Mouse (Mus musculus) lung, adult 2 months (tissue): Measurements from ENCODE around the gene Spag6. TPM values are rescaled to one million over a fixed set of nuclear protein-coding genes. Genes with fewer than 3 reads are reported as not detected.

ENCODE experiments used
- DNase-seq: peaks from one replicate; pipeline ENCODE4 v3.0.0; 2022
- H3K4me1 ChIP-seq: fragments of 200-500 bp; 2 replicates; pipeline ENCODE4 v1.6.1; 2011; ENCODE audit warnings: low read length; ENCODE audit not compliant: control insufficient read depth, insufficient read depth
- H3K4me3 ChIP-seq: fragments of 200-500 bp; replicated peaks from 2 replicates; pipeline ENCODE3; 2011; ENCODE audit warnings: low read depth, mild to moderate bottlenecking, control low read depth, low read length; ENCODE audit errors: extremely low read depth
- CTCF ChIP-seq: fragments of 200-500 bp; IDR thresholded peaks from 2 replicates; pipeline ENCODE4 v1.5.1; 2011; ENCODE audit warnings: mild to moderate bottlenecking, low read length, control low read depth; ENCODE audit not compliant: insufficient read depth
- POLR2A ChIP-seq: fragments of 200-500 bp; IDR thresholded peaks from 2 replicates; pipeline ENCODE4 v1.6.1; 2011; ENCODE audit warnings: low read depth, mild to moderate bottlenecking, control low read depth, low read length, borderline replicate concordance; ENCODE audit errors: extremely low read depth
- WGBS: fragments of 180-500 bp; shearing (Covaris S2); methylation state at CpG from one replicate; pipeline ENCODE4 v1.1.7; 2018; 5-methylcytosine and 5-hydroxymethylcytosine counted together
- polyA plus RNA-seq: library from polyadenylated mRNA; depleted of rRNA; stranded (reverse); fragments of >200 nt; gene quantifications from 2 replicates; pipeline ENCODE4 v1.2.3, GENCODE M21; 2012

Spag6 gene
- polyA plus RNA-seq, 1 experiment, result 0.46 TPM

GRCm38 (mm10) chr2:18714337-18714736 is 20.5 kb downstream of the Spag6 start:
- 79% methylated on average over 3 of the region's 3 CpGs for WGBS
- no peak for TF ChIP-seq CTCF
- no peak for TF ChIP-seq POLR2A

GRCm38 (mm10) chr2:18718521-18718920 is 24.7 kb downstream of the Spag6 start:
- 78% methylated on average over 4 of the region's 4 CpGs for WGBS
- Histone ChIP-seq H3K4me3 (no peak overlapping the region), H3K4me1 (no peaks in the 10 kb centered on the region)
- DNase-seq, result no peak
- TF ChIP-seq POLR2A (no peak), CTCF (no peak)

More at GRCm38 (mm10) chr2:18714337-18714736, 20.5 kb downstream of the Spag6 start:
- DNase-seq, result no peak
- Histone ChIP-seq H3K4me3 (no peak overlapping the region), H3K4me1 (no peaks in the 10 kb centered on the region)

- H3K4me1 ChIP-seq, result no peaks in the 10 kb centered on the region
- no peak overlapping the region for H3K4me3 ChIP-seq
- no peak for TF ChIP-seq POLR2A
- no peak for TF ChIP-seq CTCF
- DNase-seq, result no peak
- 74% methylated on average over 3 of the region's 3 CpGs for WGBS
These were observed 28.5 kb downstream of the Spag6 start for GRCm38 (mm10) chr2:18722208-18722830.

- no peak for TF ChIP-seq CTCF
- no peak for TF ChIP-seq POLR2A
These were observed 30.6 kb downstream of the Spag6 start for GRCm38 (mm10) chr2:18724462-18724861.

GRCm38 (mm10) chr2:18725880-18726279 is 32.0 kb downstream of the Spag6 start:
- TF ChIP-seq POLR2A, result no peak
- TF ChIP-seq CTCF, result no peak
- WGBS, result 73% methylated on average over 4 of the region's 4 CpGs
- H3K4me3 ChIP-seq, result no peak overlapping the region
- DNase-seq, result no peak
- H3K4me1 ChIP-seq, result no peaks in the 10 kb centered on the region

More at GRCm38 (mm10) chr2:18724462-18724861, 30.6 kb downstream of the Spag6 start:
- Histone ChIP-seq H3K4me3 (no peak overlapping the region), H3K4me1 (no peaks in the 10 kb centered on the region)
- WGBS, result 81% methylated on average over 1 of the region's 1 CpGs
- no peak for DNase-seq

GRCm38 (mm10) chr2:18731718-18732117 is 37.9 kb downstream of the Spag6 start:
- 52% methylated on average over 9 of the region's 9 CpGs for WGBS
- no peak for DNase-seq
- no peak overlapping the region for H3K4me3 ChIP-seq
- H3K4me1 ChIP-seq, result no peaks in the 10 kb centered on the region
- no peak for TF ChIP-seq POLR2A
- TF ChIP-seq CTCF, result no peak

- Histone ChIP-seq H3K4me3 (no peak overlapping the region), H3K4me1 (no peaks in the 10 kb centered on the region)
- TF ChIP-seq CTCF (no peak), POLR2A (no peak)
- no peak for DNase-seq
- WGBS, result 41% methylated on average over 5 of the region's 5 CpGs
These were observed 40.7 kb downstream of the Spag6 start for GRCm38 (mm10) chr2:18734394-18735127.

GRCm38 (mm10) chr2:18737040-18737439 is 43.2 kb downstream of the Spag6 start:
- Histone ChIP-seq H3K4me3 (no peak overlapping the region), H3K4me1 (no peaks in the 10 kb centered on the region)
- TF ChIP-seq CTCF (no peak), POLR2A (no peak)
- DNase-seq, result no peak
- WGBS, result 70% methylated on average over 8 of the region's 8 CpGs

- TF ChIP-seq CTCF, result no peak
- no peak for DNase-seq
- no peaks in the 10 kb centered on the region for H3K4me1 ChIP-seq
- 64% methylated on average over 2 of the region's 2 CpGs for WGBS
- H3K4me3 ChIP-seq, result no peak overlapping the region
These were observed 45.4 kb downstream of the Spag6 start for GRCm38 (mm10) chr2:18739216-18739615.

GRCm38 (mm10) chr2:18756144-18756543 is 62.3 kb downstream of the Spag6 start:
- Histone ChIP-seq H3K4me3 (no peak overlapping the region), H3K4me1 (no peaks in the 10 kb centered on the region)
- WGBS, result 30% methylated on average over 2 of the region's 2 CpGs
- DNase-seq, result no peak
- no peak for TF ChIP-seq CTCF
- TF ChIP-seq POLR2A, result no peak
